Mouse (Mus musculus): ENCODE data around the gene Pdhx. TPM values are rescaled to one million over a fixed set of nuclear protein-coding genes. Genes with fewer than 3 reads are reported as not detected.

Gene Pdhx
- total RNA-seq, 4 experiments from 2014 or later: 62.9 to 84.8 (median 77.1) TPM

- no peak for DNase-seq (ENCODE audit: low spot score in 2 of 2)
These were observed 10.4 kb downstream of the Pdhx start for GRCm38 (mm10) chr2:103062865-103063264.

- DNase-seq (ENCODE audit: low spot score in 2 of 2): no peak
These were observed 15.0 kb downstream of the Pdhx start for GRCm38 (mm10) chr2:103058266-103058665.

- DNase-seq (ENCODE audit: low spot score in 2 of 2): no peak
These were observed 17.5 kb downstream of the Pdhx start for GRCm38 (mm10) chr2:103055820-103056219.

- no peak for DNase-seq (ENCODE audit: low spot score in 2 of 2)
These were observed 21.1 kb downstream of the Pdhx start for GRCm38 (mm10) chr2:103051937-103052893.

- no peak for DNase-seq (ENCODE audit: low spot score in 2 of 2)
These were observed 28.0 kb downstream of the Pdhx start for GRCm38 (mm10) chr2:103045286-103045685.

GRCm38 (mm10) chr2:103040896-103041295, 32.4 kb downstream of the Pdhx start:
- DNase-seq (ENCODE audit: low spot score in 2 of 2): no peak

- no peak for DNase-seq (ENCODE audit: low spot score in 2 of 2)
These were observed 35.5 kb downstream of the Pdhx start for GRCm38 (mm10) chr2:103037831-103038230.

GRCm38 (mm10) chr2:103022728-103023127, 50.6 kb downstream of the Pdhx start:
- no peak for DNase-seq (ENCODE audit: low spot score in 2 of 2)

GRCm38 (mm10) chr2:103020191-103020987, 52.9 kb downstream of the Pdhx start:
- no peak for DNase-seq (ENCODE audit: low spot score in 2 of 2)

GRCm38 (mm10) chr2:103018817-103019494, 54.4 kb downstream of the Pdhx start:
- no peak for DNase-seq (ENCODE audit: low spot score in 2 of 2)

- DNase-seq (ENCODE audit: low spot score in 2 of 2): no peak
These were observed 55.9 kb downstream of the Pdhx start for GRCm38 (mm10) chr2:103017391-103017824.

- no peak for DNase-seq (ENCODE audit: low spot score in 2 of 2)
These were observed 57.2 kb downstream of the Pdhx start for GRCm38 (mm10) chr2:103016089-103016488.

- DNase-seq (ENCODE audit: low spot score in 2 of 2): no peak
These were observed 60.3 kb downstream of the Pdhx start for GRCm38 (mm10) chr2:103012782-103013575.

GRCm38 (mm10) chr2:103008221-103008620, 65.1 kb downstream of the Pdhx start:
- no peak for DNase-seq (ENCODE audit: low spot score in 2 of 2)

GRCm38 (mm10) chr2:103004599-103004998, 68.7 kb downstream of the Pdhx start:
- no peak for DNase-seq (ENCODE audit: low spot score in 2 of 2)

GRCm38 (mm10) chr2:102999153-102999575, 74.1 kb downstream of the Pdhx start:
- DNase-seq (ENCODE audit: low spot score in 2 of 2): no peak

GRCm38 (mm10) chr2:102998356-102998755, 75.0 kb downstream of the Pdhx start:
- DNase-seq (ENCODE audit: low spot score in 2 of 2): no peak

- DNase-seq (ENCODE audit: low spot score in 2 of 2): no peak
These were observed 75.4 kb downstream of the Pdhx start for GRCm38 (mm10) chr2:102997874-102998273.

- no peak for DNase-seq (ENCODE audit: low spot score in 2 of 2)
These were observed 79.3 kb downstream of the Pdhx start for GRCm38 (mm10) chr2:102993841-102994607.

- DNase-seq (ENCODE audit: low spot score in 2 of 2): no peak
These were observed 80.9 kb downstream of the Pdhx start for GRCm38 (mm10) chr2:102992405-102992804.

All from gastrocnemius, adult 8-10 months (tissue).